Mouse (Mus musculus) lung, postnatal 0 days (tissue): Measurements from ENCODE around the gene Rbm20. TPM values are rescaled to one million over a fixed set of nuclear protein-coding genes. Genes with fewer than 3 reads are reported as not detected.

Experiments used
- ATAC-seq: fragments of 200-750 bp; cut with Nextera tagmentation; 2 replicates; pipeline ENCODE4 v1.8.0; 2017; ENCODE audit warnings: moderate library complexity
- DNase-seq: peaks from one replicate; pipeline ENCODE4 v3.0.0-alpha.2; 2016; ENCODE audit warnings: low spot score
- H3K27ac ChIP-seq: fragments of 300-500 bp; sonication (generic); 2 replicates; pipeline ENCODE4 v1.5.1; 2014; ENCODE audit warnings: antibody characterized with exemption, mild to moderate bottlenecking, low read length, mixed read lengths
- H3K27me3 ChIP-seq: fragments of 300-500 bp; sonication (generic); replicated peaks from 2 replicates; pipeline ENCODE4 v1.6.1; 2014; ENCODE audit warnings: low read length, mixed read lengths; ENCODE audit not compliant: insufficient read depth
- H3K36me3 ChIP-seq: fragments of 300-500 bp; sonication (generic); 2 replicates; pipeline ENCODE4 v1.6.1; 2014; ENCODE audit warnings: low read length, mixed read lengths; ENCODE audit not compliant: insufficient read depth
- H3K4me1 ChIP-seq: fragments of 300-500 bp; sonication (generic); 2 replicates; pipeline ENCODE4 v1.6.1; 2014; ENCODE audit warnings: antibody characterized with exemption, low read depth, low read length, mixed read lengths; ENCODE audit not compliant: insufficient read depth
- H3K4me2 ChIP-seq: fragments of 300-500 bp; sonication (generic); replicated peaks from 2 replicates; pipeline ENCODE4 v1.6.1; 2014; ENCODE audit warnings: low read depth, mild to moderate bottlenecking, low read length, moderate library complexity, mixed read lengths
- H3K4me3 ChIP-seq: fragments of 300-500 bp; sonication (generic); 2 replicates; pipeline ENCODE4 v1.5.1; 2014; ENCODE audit warnings: low read depth, low read length
- H3K9ac ChIP-seq: fragments of 300-500 bp; sonication (generic); replicated peaks from 2 replicates; pipeline ENCODE4 v1.6.1; 2014; ENCODE audit warnings: low read depth, mild to moderate bottlenecking
- H3K9me3 ChIP-seq: fragments of 300-500 bp; sonication (generic); 2 replicates; pipeline ENCODE4 v1.6.1; 2016; ENCODE audit warnings: low read length, mixed read lengths
- CTCF ChIP-seq: IDR thresholded peaks from 2 replicates; pipeline ENCODE4 v1.5.1; 2016; ENCODE audit warnings: antibody characterized with exemption, mild to moderate bottlenecking
- EP300 ChIP-seq: IDR thresholded peaks from 2 replicates; pipeline ENCODE4 v1.6.1; 2016; ENCODE audit warnings: antibody characterized with exemption, mild to moderate bottlenecking, control low read depth
- WGBS: fragments of 180-500 bp; shearing (Covaris S2); extraction: QIAGEN DNeasy Blood & Tissue Kit; methylation state at CpG from one replicate; pipeline ENCODE4 v1.1.7; 2014; 5-methylcytosine and 5-hydroxymethylcytosine counted together
- polyA plus RNA-seq: library from polyadenylated mRNA; unstranded; fragments of >200 nt; fragmentation: Nextera tagmentation; extraction: Ambion mirVana; gene quantifications from 2 replicates; pipeline ENCODE4 v1.2.1, GENCODE M21; 2015

The Rbm20 gene
- polyA plus RNA-seq, 1 experiment from 2014 or later, result 0.51 TPM

DNA sequence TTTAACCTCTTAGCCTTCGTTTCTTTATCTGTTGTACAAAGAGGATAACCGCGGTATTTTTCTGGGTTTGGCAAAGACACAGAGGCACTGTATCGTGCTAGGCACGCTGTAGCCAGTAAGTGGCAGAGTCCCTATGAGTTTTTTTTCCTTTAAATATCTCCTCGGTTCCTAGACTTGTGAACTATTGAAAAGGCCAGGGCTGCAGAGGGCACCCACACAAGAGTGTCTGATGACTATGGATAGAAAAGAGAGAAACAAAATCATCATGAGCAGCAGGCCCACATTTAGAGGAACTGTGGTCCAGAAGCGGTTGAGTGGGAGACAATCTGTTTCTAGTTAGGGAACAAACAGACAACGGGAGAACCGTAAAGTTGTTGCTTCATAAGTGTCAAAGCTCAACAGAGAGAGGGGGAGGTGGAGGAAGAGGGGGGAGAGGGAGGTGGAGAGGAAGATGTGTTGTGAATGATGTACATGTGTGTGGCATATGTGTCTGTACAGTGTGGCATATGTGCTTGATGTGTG, 215.8 kb downstream of the Rbm20 start:
- H3K4me3 ChIP-seq, result no peak overlapping the region
- no peaks in the 10 kb centered on the region for H3K27me3 ChIP-seq
- H3K9me3 ChIP-seq, result no peaks in the 10 kb centered on the region
- H3K27ac ChIP-seq, result 0 out of 2 replicates have a peak overlapping the region, but pooled peaks have one; percentile 48
- TF ChIP-seq CTCF, result no peak
- no peak for TF ChIP-seq EP300
- peaks cover 13% of the 10 kb centered on the region; the same call in 1 of the 2 replicates for H3K4me1 ChIP-seq
- H3K4me2 ChIP-seq, result no peak overlapping the region
- ATAC-seq (no peak), DNase-seq (no peak)
- H3K36me3 ChIP-seq, result no peaks in the 10 kb centered on the region
- 49% methylated on average over 9 of the region's 9 CpGs for WGBS
- H3K9ac ChIP-seq, result no peak overlapping the region

DNA sequence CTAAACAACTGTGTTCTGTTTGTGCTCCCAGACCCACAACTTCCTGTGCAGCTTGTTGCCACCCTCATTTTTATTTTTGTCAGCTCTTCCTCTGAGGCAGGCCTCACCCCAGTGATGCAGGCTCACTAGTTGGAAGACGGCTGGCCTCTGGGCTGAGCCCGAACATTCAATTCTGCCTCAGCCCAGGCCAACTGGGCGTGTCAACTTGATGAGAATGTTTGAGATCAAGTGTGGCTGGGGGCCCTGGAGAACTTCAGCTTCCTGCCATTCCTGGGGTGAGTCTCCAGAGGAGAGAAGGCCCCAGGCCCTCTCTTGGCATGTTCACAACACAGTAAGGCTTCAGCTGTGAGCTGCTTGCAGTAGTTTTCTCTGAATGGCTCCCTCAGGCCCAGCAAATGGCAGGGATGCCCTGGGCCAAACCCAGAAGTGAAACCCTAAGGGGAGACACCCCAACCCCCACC, 216.6 kb downstream of the Rbm20 start:
- no peaks in the 10 kb centered on the region for H3K36me3 ChIP-seq
- DNase-seq (peak; percentile 30), ATAC-seq (peak; percentile 32; the same call in 1 of the 2 replicates)
- peak overlapping the region; percentile 57 for H3K27ac ChIP-seq
- H3K27me3 ChIP-seq, result no peaks in the 10 kb centered on the region
- no peaks in the 10 kb centered on the region for H3K9me3 ChIP-seq
- no peak overlapping the region for H3K4me2 ChIP-seq
- TF ChIP-seq EP300 (no peak), CTCF (no peak)
- H3K9ac ChIP-seq, result no peak overlapping the region; the same call in 1 of the 2 replicates
- peaks cover 13% of the 10 kb centered on the region; the same call in 1 of the 2 replicates for H3K4me1 ChIP-seq
- H3K4me3 ChIP-seq, result no peak overlapping the region
- WGBS, result 38% methylated on average over 3 of the region's 3 CpGs

DNA sequence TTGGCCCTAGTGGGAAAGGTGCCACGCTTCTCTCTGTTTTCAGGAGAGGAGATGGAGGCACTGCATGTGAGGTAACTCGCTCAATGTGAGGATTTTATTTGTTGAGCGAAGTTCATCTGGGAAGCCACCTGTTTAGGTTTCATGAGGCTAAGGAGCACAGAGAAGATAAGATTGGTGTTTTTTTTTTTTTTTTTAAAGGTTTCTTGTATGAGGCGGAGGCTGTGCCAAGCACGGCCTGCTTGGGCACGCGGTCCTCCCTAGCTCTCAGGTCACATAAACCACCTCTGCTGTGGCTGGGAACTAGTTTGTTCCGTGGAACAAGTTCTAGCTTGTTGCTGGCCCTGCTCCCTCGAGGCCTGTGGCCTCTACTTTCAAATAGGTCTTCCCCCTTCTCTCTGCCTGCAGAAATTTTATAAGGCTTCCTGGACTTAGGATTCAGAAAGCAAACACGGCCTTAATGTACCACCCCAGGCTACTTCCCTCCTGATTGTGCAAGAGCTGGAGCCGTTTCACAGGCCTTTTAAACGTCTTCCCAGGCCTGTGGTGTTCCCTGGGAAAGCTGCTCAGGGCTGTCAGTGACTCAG, 217.5 kb downstream of the Rbm20 start:
- no peaks in the 10 kb centered on the region for H3K36me3 ChIP-seq
- H3K27ac ChIP-seq, result peak overlapping the region; percentile 5
- H3K9ac ChIP-seq, result no peak overlapping the region; the same call in 1 of the 2 replicates
- H3K4me3 ChIP-seq, result no peak overlapping the region
- H3K9me3 ChIP-seq, result no peaks in the 10 kb centered on the region
- WGBS, result 58% methylated on average over 12 of the region's 12 CpGs
- no peak for TF ChIP-seq CTCF
- no peak for TF ChIP-seq EP300
- H3K27me3 ChIP-seq, result no peaks in the 10 kb centered on the region
- peaks cover 13% of the 10 kb centered on the region; the same call in 1 of the 2 replicates for H3K4me1 ChIP-seq
- no peak overlapping the region for H3K4me2 ChIP-seq
- ATAC-seq (0 out of 2 replicates have a peak, but pooled peaks have one; percentile 46), DNase-seq (peak; percentile 75)

DNA sequence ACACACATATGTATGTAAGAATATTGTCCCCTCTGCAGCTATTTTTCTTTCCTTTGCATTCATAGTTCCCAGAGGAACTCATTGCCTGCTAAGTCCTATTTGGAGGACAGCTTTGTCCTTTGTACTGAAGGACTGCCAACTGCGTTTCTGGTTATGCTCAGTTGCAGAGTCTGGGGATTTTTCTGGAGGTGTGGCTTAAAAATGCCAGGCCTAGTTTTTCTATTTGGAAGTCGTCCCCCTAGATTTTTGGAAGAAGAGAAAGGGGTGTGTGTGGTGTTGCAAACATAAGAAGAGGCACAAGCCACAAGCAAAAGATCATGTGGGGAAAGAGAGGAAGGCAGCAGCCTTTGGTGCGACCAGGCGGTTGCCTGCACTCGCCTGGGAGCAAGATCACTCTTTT, 220.9 kb downstream of the Rbm20 start:
- Histone ChIP-seq H3K36me3 (no peaks in the 10 kb centered on the region), H3K9ac (no peak overlapping the region), H3K4me1 (peaks cover 21% of the 10 kb centered on the region), H3K9me3 (no peaks in the 10 kb centered on the region), H3K4me3 (no peak overlapping the region), H3K27me3 (no peaks in the 10 kb centered on the region), H3K4me2 (no peak overlapping the region), H3K27ac (no peak overlapping the region)
- WGBS, result 73% methylated on average over 5 of the region's 5 CpGs
- DNase-seq, result no peak
- ATAC-seq, result no peak
- TF ChIP-seq CTCF, result no peak
- TF ChIP-seq EP300, result no peak

DNA sequence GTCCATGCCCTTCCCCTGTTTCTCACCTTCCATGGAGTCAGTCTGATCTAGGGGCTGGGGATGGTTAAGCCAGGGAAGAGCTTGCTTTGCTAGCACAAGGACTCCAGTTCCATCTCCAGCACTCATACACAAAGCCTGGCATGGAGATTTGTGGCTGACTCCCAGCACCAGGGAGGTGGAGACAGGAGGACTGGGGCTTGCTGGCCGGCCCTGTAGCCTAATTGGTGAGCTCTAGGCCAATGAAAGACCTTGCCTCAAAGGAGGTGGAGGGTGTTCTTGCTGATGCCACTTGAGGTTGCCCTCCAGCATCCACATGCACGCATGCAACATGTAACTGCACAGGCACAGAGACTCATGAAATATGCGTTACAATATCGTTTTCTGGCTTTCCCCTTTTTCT, 221.4 kb downstream of the Rbm20 start:
- no peaks in the 10 kb centered on the region for H3K9me3 ChIP-seq
- H3K9ac ChIP-seq, result no peak overlapping the region
- no peaks in the 10 kb centered on the region for H3K27me3 ChIP-seq
- H3K4me1 ChIP-seq, result peaks cover 19% of the 10 kb centered on the region
- TF ChIP-seq CTCF, result no peak
- TF ChIP-seq EP300, result no peak
- no peak for DNase-seq
- no peak overlapping the region for H3K27ac ChIP-seq
- no peaks in the 10 kb centered on the region for H3K36me3 ChIP-seq
- no peak overlapping the region for H3K4me3 ChIP-seq
- 73% methylated on average over 4 of the region's 4 CpGs for WGBS
- ATAC-seq, result no peak
- no peak overlapping the region for H3K4me2 ChIP-seq

DNA sequence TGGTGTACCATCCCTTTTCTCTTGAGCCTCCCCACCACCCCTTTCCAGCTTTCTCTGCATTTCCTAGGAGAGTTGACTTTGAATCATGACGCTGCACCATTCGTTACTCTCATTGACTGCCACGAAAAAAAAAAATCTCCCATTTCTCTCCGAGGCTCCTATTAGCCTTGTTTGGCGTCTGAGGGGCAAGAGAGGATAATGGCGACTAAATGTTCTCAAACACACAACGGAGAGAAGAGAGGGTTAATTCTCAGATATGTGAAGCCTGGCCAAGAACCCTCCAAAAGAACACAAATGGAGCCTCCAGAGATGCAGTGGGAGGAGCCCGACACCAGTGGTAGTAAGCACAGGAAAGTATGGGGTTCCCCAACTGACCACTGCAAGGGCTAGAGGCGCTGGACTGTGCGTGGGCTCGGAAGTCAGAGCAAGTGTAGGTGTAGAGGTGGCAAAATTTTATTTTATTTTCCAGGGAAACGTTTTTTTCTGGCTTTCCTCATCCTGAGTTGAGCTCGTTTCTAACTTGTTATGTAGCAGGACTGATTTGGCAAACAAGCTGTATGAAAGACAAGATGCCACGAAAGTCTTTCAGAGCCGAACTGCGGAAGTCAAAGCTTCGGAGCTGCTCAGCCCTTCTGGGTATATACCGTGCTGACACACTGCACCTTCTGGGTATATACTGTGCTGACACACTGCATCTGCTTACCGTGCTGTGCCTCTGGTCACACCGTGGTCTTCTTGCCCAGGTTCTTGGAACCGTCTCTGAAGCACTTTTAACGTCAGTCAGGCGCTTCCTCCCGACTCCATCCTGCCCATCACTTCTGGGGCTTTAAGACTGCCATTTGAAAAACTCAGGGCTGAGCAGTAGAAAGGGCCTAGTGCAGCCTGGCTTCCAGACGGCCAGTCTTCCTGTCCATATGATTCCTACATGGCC, 222.1 kb downstream of the Rbm20 start:
- Histone ChIP-seq H3K27ac (no peak overlapping the region), H3K36me3 (no peaks in the 10 kb centered on the region), H3K9me3 (no peaks in the 10 kb centered on the region), H3K27me3 (no peaks in the 10 kb centered on the region), H3K9ac (no peak overlapping the region), H3K4me3 (no peak overlapping the region), H3K4me2 (no peak overlapping the region), H3K4me1 (peaks cover 12% of the 10 kb centered on the region)
- 73% methylated on average over 25 of the region's 25 CpGs for whole genome bisulfite sequencing
- TF ChIP-seq CTCF, result no peak
- no peak for TF ChIP-seq EP300
- ATAC-seq (no peak), DNase-seq (no peak)
